Mouse (Mus musculus) hindbrain, postnatal 0 days (tissue): Measurements from ENCODE around the gene Vwa8. TPM values are rescaled to one million over a fixed set of nuclear protein-coding genes. Genes with fewer than 3 reads are reported as not detected.
A peak's percentile ranks its signal among the peaks of the same experiment; 100 is the strongest.

ENCODE experiments used
- ATAC-seq: fragments of 200-750 bp; cut with Nextera tagmentation; 2 replicates; pipeline ENCODE4 v1.8.0; 2017; ENCODE audit warnings: mild to moderate bottlenecking, moderate TSS enrichment, moderate library complexity
- DNase-seq: peaks from one replicate; pipeline ENCODE4 v3.0.0-alpha.2; 2015; ENCODE audit warnings: low spot score
- H3K27ac ChIP-seq: fragments of 300-500 bp; sonication (generic); 2 replicates; pipeline ENCODE4 v1.5.1; 2014; ENCODE audit warnings: mild to moderate bottlenecking
- H3K27me3 ChIP-seq: fragments of 300-500 bp; sonication (generic); 2 replicates; pipeline ENCODE4 v1.6.1; 2014; ENCODE audit warnings: low read length, mixed read lengths; ENCODE audit not compliant: insufficient read depth
- H3K36me3 ChIP-seq: fragments of 300-500 bp; sonication (generic); 2 replicates; pipeline ENCODE4 v1.6.1; 2014; ENCODE audit warnings: low read length, mixed read lengths; ENCODE audit not compliant: insufficient read depth
- H3K4me1 ChIP-seq: fragments of 300-500 bp; sonication (generic); 2 replicates; pipeline ENCODE4 v1.6.1; 2014; ENCODE audit warnings: antibody characterized with exemption, low read length, mixed read lengths; ENCODE audit not compliant: insufficient read depth
- H3K4me2 ChIP-seq: fragments of 300-500 bp; sonication (generic); 2 replicates; pipeline ENCODE4 v1.6.1; 2014; ENCODE audit warnings: low read depth, mild to moderate bottlenecking, low read length, moderate library complexity, mixed read lengths
- H3K4me3 ChIP-seq: fragments of 300-500 bp; sonication (generic); 2 replicates; pipeline ENCODE4 v1.5.1; 2014; ENCODE audit warnings: low read length
- H3K9ac ChIP-seq: fragments of 300-500 bp; sonication (generic); replicated peaks from 2 replicates; pipeline ENCODE4 v1.6.1; 2014; ENCODE audit warnings: mild to moderate bottlenecking, low read length, moderate library complexity, mixed read lengths
- H3K9me3 ChIP-seq: fragments of 300-500 bp; sonication (generic); 2 replicates; pipeline ENCODE4 v1.6.1; 2016; ENCODE audit warnings: low read length, mixed read lengths
- CTCF ChIP-seq: IDR thresholded peaks from 2 replicates; pipeline ENCODE4 v1.5.1; 2016; ENCODE audit warnings: antibody characterized with exemption, control low read depth, low read depth
- WGBS: fragments of 180-500 bp; shearing (Covaris S2); extraction: QIAGEN DNeasy Blood & Tissue Kit; methylation state at CpG from one replicate; pipeline ENCODE4 v1.1.7; 2014; 5-methylcytosine and 5-hydroxymethylcytosine counted together
- polyA plus RNA-seq: library from polyadenylated mRNA; unstranded; fragments of >200 nt; fragmentation: Nextera tagmentation; extraction: Ambion mirVana; gene quantifications from 2 replicates; pipeline ENCODE4 v1.2.1, GENCODE M21; 2015
- total RNA-seq: library from RNA; depleted of rRNA; stranded (reverse); fragments of >200 nt; gene quantifications from 2 replicates; pipeline ENCODE4 v1.2.3, GENCODE M21; 2014

Vwa8 gene
- total and polyA plus RNA-seq, 2 experiments from 2014 or later = 9.6 to 20.8 TPM

DNA sequence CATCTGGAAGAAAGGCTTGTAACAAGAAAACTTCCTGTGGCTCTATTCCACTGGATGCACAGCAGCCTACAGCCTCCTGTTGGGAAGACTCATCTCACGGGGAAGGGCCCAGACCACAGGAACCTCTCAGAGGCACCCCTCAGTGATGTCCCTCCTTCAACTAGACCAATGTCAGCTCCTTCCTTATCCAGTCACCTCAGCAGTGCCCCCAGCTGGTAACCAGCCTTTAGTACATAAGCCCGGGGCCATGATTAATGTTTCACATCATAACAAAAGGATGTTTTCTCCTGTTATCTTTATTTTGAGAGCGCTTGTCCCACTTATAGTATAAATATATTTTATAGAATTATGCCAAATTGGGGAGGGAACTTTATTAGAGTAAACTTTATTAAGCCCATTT is 181.9 kb downstream of the Vwa8 start:
- DNase-seq (no peak), ATAC-seq (no peak)
- WGBS = 88% methylated on average over 3 of the region's 3 CpGs

DNA sequence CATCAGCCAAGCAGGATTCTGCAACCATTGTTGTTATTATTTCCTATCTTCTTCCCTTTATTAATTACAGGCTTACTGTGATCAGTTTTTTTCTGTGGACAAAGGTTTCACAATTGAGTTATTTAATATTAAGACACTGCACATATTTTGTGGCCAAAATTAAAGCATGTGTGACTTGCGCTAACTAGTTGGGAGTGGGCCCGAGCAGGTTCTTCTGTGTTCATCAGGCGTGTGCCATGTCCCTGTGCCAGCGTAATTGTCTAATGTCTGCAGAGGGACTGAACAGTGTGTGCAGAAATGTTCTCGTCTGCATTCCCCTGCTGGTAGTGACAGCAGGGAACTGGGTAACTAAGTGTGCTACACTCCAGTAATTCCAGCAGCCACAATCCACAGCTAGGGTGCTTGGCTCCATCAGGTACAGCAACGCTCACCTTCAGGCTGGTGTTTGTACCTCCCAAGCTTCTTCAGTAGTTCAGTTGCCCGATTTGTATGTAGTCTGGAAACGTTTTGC is 182.4 kb downstream of the Vwa8 start:
- 84% methylated on average over 8 of the region's 8 CpGs for WGBS

More for the DNA sequence above, 181.9 kb downstream of the Vwa8 start:
- TF ChIP-seq CTCF = no peak; the same call in 1 of the 2 replicates
- Histone ChIP-seq H3K4me2 (no peak overlapping the region), H3K27ac (no peak overlapping the region), H3K27me3 (no peaks in the 10 kb centered on the region), H3K9me3 (no peaks in the 10 kb centered on the region), H3K4me1 (no peaks in the 10 kb centered on the region), H3K36me3 (no peaks in the 10 kb centered on the region), H3K4me3 (no peak overlapping the region), H3K9ac (no peak overlapping the region)

DNA sequence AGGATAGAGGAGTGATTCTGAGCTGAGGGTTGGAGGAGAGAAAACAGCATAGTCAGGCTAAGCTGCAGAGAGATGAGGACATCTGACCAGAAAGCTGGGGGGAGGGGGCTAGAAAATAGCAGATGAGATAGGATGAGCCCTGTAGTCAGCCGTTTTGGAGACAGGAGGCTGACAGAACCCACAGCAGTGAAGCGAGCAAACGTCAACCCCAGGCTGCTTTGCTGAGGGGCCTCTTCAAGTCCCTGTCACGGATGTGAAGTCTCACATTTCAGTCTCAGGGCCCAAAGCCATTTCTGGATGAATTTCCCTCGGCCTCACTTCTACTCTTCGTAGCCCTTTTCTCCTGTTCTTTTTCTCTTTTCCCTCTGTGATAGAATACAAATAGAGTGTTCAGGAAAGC is 184.5 kb downstream of the Vwa8 start:
- no peaks in the 10 kb centered on the region for H3K9me3 ChIP-seq
- H3K4me3 ChIP-seq = no peak overlapping the region
- no peaks in the 10 kb centered on the region for H3K4me1 ChIP-seq
- H3K4me2 ChIP-seq = no peak overlapping the region
- no peaks in the 10 kb centered on the region for H3K27me3 ChIP-seq
- H3K9ac ChIP-seq = no peak overlapping the region
- DNase-seq (no peak), ATAC-seq (no peak)
- no peak overlapping the region for H3K27ac ChIP-seq
- TF ChIP-seq CTCF = no peak
- no peaks in the 10 kb centered on the region for H3K36me3 ChIP-seq
- 62% methylated on average over 6 of the region's 6 CpGs for WGBS

More for the DNA sequence above, 182.4 kb downstream of the Vwa8 start:
- H3K27ac ChIP-seq = no peak overlapping the region
- TF ChIP-seq CTCF = no peak
- H3K9me3 ChIP-seq = no peaks in the 10 kb centered on the region
- DNase-seq (no peak), ATAC-seq (no peak)
- H3K27me3 ChIP-seq = no peaks in the 10 kb centered on the region
- no peaks in the 10 kb centered on the region for H3K36me3 ChIP-seq
- H3K4me1 ChIP-seq = no peaks in the 10 kb centered on the region
- no peak overlapping the region for H3K4me2 ChIP-seq
- H3K9ac ChIP-seq = no peak overlapping the region
- no peak overlapping the region for H3K4me3 ChIP-seq

DNA sequence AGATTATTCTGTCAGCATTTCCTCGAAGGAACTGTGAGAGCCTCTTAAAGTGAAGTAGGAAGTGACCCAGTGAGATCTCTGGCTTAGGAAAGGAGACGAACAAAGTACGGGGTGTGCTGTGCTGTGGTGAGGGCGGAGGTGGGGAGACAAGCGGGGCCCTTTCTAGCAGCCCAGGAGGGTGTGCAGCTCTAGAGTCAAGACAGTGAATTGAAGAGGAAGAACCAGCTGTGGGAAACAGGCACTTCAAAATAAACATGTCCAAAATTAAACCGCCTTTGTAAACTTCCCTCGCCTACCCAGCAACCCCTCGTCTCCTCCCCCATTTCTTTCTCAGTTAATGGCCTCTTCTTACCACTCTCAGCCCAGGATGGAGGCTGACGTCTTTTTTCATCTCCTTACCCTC is 185.7 kb downstream of the Vwa8 start:
- H3K27me3 ChIP-seq = no peaks in the 10 kb centered on the region
- no peak overlapping the region for H3K4me3 ChIP-seq
- no peak for TF ChIP-seq CTCF
- no peaks in the 10 kb centered on the region for H3K9me3 ChIP-seq
- H3K36me3 ChIP-seq = no peaks in the 10 kb centered on the region
- H3K27ac ChIP-seq = 0 out of 2 replicates have a peak overlapping the region, but pooled peaks have one; percentile 3
- no peaks in the 10 kb centered on the region for H3K4me1 ChIP-seq
- no peak for ATAC-seq
- DNase-seq = no peak
- H3K4me2 ChIP-seq = no peak overlapping the region
- WGBS = 73% methylated on average over 9 of the region's 9 CpGs
- H3K9ac ChIP-seq = no peak overlapping the region

DNA sequence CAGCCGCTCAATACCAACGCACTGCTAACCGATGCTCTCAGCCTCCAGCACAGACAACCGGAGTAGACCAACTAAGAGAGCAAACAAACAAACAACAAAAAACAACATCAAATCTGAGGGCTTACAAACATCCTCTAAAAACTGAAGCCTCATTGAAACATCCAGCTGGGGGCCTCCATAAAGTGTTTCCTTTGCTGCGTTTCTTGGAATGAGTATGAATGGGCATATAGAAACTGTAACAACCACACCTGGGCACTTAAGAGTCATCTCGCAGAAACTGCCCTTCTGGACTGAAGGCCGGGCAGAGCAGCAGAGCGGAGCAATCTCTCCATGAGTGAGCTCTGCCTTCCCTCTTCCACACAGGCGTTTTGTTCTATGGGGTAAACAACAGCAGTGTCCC is 186.7 kb downstream of the Vwa8 start:
- Histone ChIP-seq H3K27ac (no peak overlapping the region), H3K9ac (no peak overlapping the region), H3K4me3 (no peak overlapping the region), H3K4me2 (no peak overlapping the region), H3K9me3 (no peaks in the 10 kb centered on the region), H3K27me3 (no peaks in the 10 kb centered on the region), H3K4me1 (no peaks in the 10 kb centered on the region), H3K36me3 (no peaks in the 10 kb centered on the region)
- 68% methylated on average over 9 of the region's 9 CpGs for WGBS
- no peak for DNase-seq
- ATAC-seq = no peak
- no peak for TF ChIP-seq CTCF

DNA sequence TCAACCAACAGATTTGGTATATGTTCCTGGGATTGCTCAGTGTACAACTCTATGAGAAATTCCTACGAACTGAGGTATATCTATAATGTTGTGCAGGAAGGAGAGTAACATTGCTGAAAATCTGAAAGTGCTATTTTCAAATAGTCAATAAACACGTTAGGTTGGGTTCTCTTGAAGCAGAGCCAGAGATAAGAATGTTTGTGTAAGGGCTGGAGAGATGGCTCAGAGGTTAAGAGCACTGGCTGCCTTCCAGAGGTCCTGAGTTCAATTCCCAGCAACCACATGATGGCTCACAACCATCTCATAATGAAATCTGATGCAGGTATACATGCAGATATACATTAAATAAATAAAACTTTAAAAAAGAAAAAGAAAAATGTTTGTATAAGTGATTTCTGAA is 198.3 kb downstream of the Vwa8 start:
- H3K4me1 ChIP-seq = no peaks in the 10 kb centered on the region
- no peak overlapping the region for H3K9ac ChIP-seq
- no peak overlapping the region for H3K4me3 ChIP-seq
- H3K36me3 ChIP-seq = no peaks in the 10 kb centered on the region
- ATAC-seq (no peak), DNase-seq (no peak)
- no peak overlapping the region for H3K27ac ChIP-seq
- H3K27me3 ChIP-seq = no peaks in the 10 kb centered on the region
- H3K4me2 ChIP-seq = no peak overlapping the region
- 82% methylated on average over 2 of the region's 2 CpGs for WGBS
- H3K9me3 ChIP-seq = no peaks in the 10 kb centered on the region
- no peak for TF ChIP-seq CTCF

DNA sequence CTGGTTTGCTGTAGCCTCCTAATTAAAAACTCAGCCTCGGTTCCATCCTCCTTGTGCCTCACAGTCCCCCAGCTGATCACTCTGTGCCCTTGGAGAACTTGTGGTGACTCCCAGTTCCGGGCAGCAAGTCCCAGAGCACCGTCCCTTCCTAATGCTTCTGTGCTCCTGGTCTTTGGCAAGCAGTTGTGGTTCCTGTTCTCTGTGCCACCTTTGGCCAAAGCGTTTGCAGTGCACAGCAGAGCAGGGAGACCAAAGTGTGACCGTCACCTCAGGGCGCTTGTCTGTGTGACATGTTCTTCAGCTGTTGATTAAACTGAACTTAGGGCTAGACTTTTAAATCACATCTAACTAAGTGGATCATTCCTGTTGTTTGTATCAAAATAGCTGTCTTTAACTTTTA is 199.1 kb downstream of the Vwa8 start:
- H3K4me2 ChIP-seq = no peak overlapping the region
- 92% methylated on average over 6 of the region's 6 CpGs for whole genome bisulfite sequencing

More for the DNA sequence above, 199.1 kb downstream of the Vwa8 start:
- Histone ChIP-seq H3K9me3 (no peaks in the 10 kb centered on the region), H3K9ac (no peak overlapping the region), H3K36me3 (no peaks in the 10 kb centered on the region), H3K4me1 (no peaks in the 10 kb centered on the region), H3K4me3 (no peak overlapping the region), H3K27ac (no peak overlapping the region), H3K27me3 (no peaks in the 10 kb centered on the region)
- ATAC-seq (no peak), DNase-seq (no peak)
- no peak for TF ChIP-seq CTCF
